Mouse (Mus musculus): Measurements from ENCODE around the gene Myo16. TPM values are rescaled to one million over a fixed set of nuclear protein-coding genes. Genes with fewer than 3 reads are reported as not detected.

Myo16 gene
- polyA plus RNA-seq, 1 experiment from 2014 or later = 0.34 TPM

- no peak for ATAC-seq (ENCODE audit: insufficient number of reproducible peaks, insufficient read depth, low FRiP score, low read depth)
- WGBS = 35% methylated on average over 8 of the region's 8 CpGs
These were observed 346.1 kb downstream of the Myo16 start for GRCm38 (mm10) chr8:10499846-10500245.

GRCm38 (mm10) chr8:10500465-10500864 lies 346.8 kb downstream of the Myo16 start:
- WGBS = 89% methylated on average over 6 of the region's 6 CpGs
- ATAC-seq (ENCODE audit: insufficient number of reproducible peaks, insufficient read depth, low FRiP score, low read depth) = no peak

More at GRCm38 (mm10) chr8:10499846-10500245, 346.1 kb downstream of the Myo16 start:
- Histone ChIP-seq H3K4me3 (ENCODE audit: control insufficient read depth in 1 of 2, insufficient read depth in 1 of 2, low read depth in 1 of 2, low read length in 2 of 2) (no peak overlapping the region), H3K4me1 (ENCODE audit: control insufficient read depth in 2 of 2, insufficient read depth in 2 of 2, low read length in 2 of 2) (no peaks in the 10 kb centered on the region), H3K36me3 (ENCODE audit: control insufficient read depth, insufficient read depth, low read length) (no peaks in the 10 kb centered on the region), H3K9me3 (ENCODE audit: control insufficient read depth, low read length) (peaks cover 7% of the 10 kb centered on the region; the same call in 1 of the 2 replicates), H3K27me3 (ENCODE audit: control insufficient read depth, insufficient read depth, low read length) (no peaks in the 10 kb centered on the region), H3K27ac (replicated peaks in 1 of 2; ENCODE audit: control insufficient read depth in 1 of 2, insufficient read depth in 1 of 2, low read depth in 2 of 2, low read length in 2 of 2) (no peak overlapping the region), H3K9ac (ENCODE audit: low read length) (no peak overlapping the region), H3K4me2 (ENCODE audit: low read length) (no peak overlapping the region)

GRCm38 (mm10) chr8:10501750-10502149 lies 348.0 kb downstream of the Myo16 start:
- H3K9me3 ChIP-seq (ENCODE audit: control insufficient read depth, low read length) = no peaks in the 10 kb centered on the region
- no peak overlapping the region for H3K27ac ChIP-seq (replicated peaks in 1 of 2; ENCODE audit: control insufficient read depth in 1 of 2, insufficient read depth in 1 of 2, low read depth in 2 of 2, low read length in 2 of 2)
- no peaks in the 10 kb centered on the region for H3K27me3 ChIP-seq (ENCODE audit: control insufficient read depth, insufficient read depth, low read length)
- ATAC-seq (ENCODE audit: insufficient number of reproducible peaks, insufficient read depth, low FRiP score, low read depth) = no peak
- no peak overlapping the region for H3K4me2 ChIP-seq (ENCODE audit: low read length)
- 94% methylated on average over 3 of the region's 3 CpGs for WGBS
- no peak overlapping the region for H3K9ac ChIP-seq (ENCODE audit: low read length)
- no peaks in the 10 kb centered on the region for H3K4me1 ChIP-seq (ENCODE audit: control insufficient read depth in 2 of 2, insufficient read depth in 2 of 2, low read length in 2 of 2)
- H3K36me3 ChIP-seq (ENCODE audit: control insufficient read depth, insufficient read depth, low read length) = no peaks in the 10 kb centered on the region
- no peak overlapping the region for H3K4me3 ChIP-seq (ENCODE audit: control insufficient read depth in 1 of 2, insufficient read depth in 1 of 2, low read depth in 1 of 2, low read length in 2 of 2)

More at GRCm38 (mm10) chr8:10500465-10500864, 346.8 kb downstream of the Myo16 start:
- Histone ChIP-seq H3K4me3 (ENCODE audit: control insufficient read depth in 1 of 2, insufficient read depth in 1 of 2, low read depth in 1 of 2, low read length in 2 of 2) (no peak overlapping the region), H3K4me1 (ENCODE audit: control insufficient read depth in 2 of 2, insufficient read depth in 2 of 2, low read length in 2 of 2) (no peaks in the 10 kb centered on the region), H3K27ac (replicated peaks in 1 of 2; ENCODE audit: control insufficient read depth in 1 of 2, insufficient read depth in 1 of 2, low read depth in 2 of 2, low read length in 2 of 2) (no peak overlapping the region), H3K36me3 (ENCODE audit: control insufficient read depth, insufficient read depth, low read length) (no peaks in the 10 kb centered on the region), H3K9me3 (ENCODE audit: control insufficient read depth, low read length) (peaks cover 7% of the 10 kb centered on the region; the same call in 1 of the 2 replicates), H3K4me2 (ENCODE audit: low read length) (no peak overlapping the region), H3K9ac (ENCODE audit: low read length) (no peak overlapping the region), H3K27me3 (ENCODE audit: control insufficient read depth, insufficient read depth, low read length) (no peaks in the 10 kb centered on the region)

- WGBS = 78% methylated on average over 3 of the region's 3 CpGs
- Histone ChIP-seq H3K4me3 (ENCODE audit: control insufficient read depth in 1 of 2, insufficient read depth in 1 of 2, low read depth in 1 of 2, low read length in 2 of 2) (no peak overlapping the region), H3K9ac (ENCODE audit: low read length) (no peak overlapping the region), H3K36me3 (ENCODE audit: control insufficient read depth, insufficient read depth, low read length) (no peaks in the 10 kb centered on the region), H3K27me3 (ENCODE audit: control insufficient read depth, insufficient read depth, low read length) (no peaks in the 10 kb centered on the region), H3K27ac (replicated peaks in 1 of 2; ENCODE audit: control insufficient read depth in 1 of 2, insufficient read depth in 1 of 2, low read depth in 2 of 2, low read length in 2 of 2) (no peak overlapping the region), H3K4me2 (ENCODE audit: low read length) (no peak overlapping the region), H3K9me3 (ENCODE audit: control insufficient read depth, low read length) (no peaks in the 10 kb centered on the region), H3K4me1 (ENCODE audit: control insufficient read depth in 2 of 2, insufficient read depth in 2 of 2, low read length in 2 of 2) (no peaks in the 10 kb centered on the region)
- ATAC-seq (ENCODE audit: insufficient number of reproducible peaks, insufficient read depth, low FRiP score, low read depth) = no peak
These were observed 358.4 kb downstream of the Myo16 start for GRCm38 (mm10) chr8:10512105-10512504.

- no peaks in the 10 kb centered on the region for H3K27me3 ChIP-seq (ENCODE audit: control insufficient read depth, insufficient read depth, low read length)
- H3K27ac ChIP-seq (replicated peaks in 1 of 2; ENCODE audit: control insufficient read depth in 1 of 2, insufficient read depth in 1 of 2, low read depth in 2 of 2, low read length in 2 of 2) = no peak overlapping the region
- no peaks in the 10 kb centered on the region for H3K9me3 ChIP-seq (ENCODE audit: control insufficient read depth, low read length)
- H3K4me2 ChIP-seq (ENCODE audit: low read length) = no peak overlapping the region
- no peak for ATAC-seq (ENCODE audit: insufficient number of reproducible peaks, insufficient read depth, low FRiP score, low read depth)
- no peak overlapping the region for H3K4me3 ChIP-seq (ENCODE audit: control insufficient read depth in 1 of 2, insufficient read depth in 1 of 2, low read depth in 1 of 2, low read length in 2 of 2)
- no peaks in the 10 kb centered on the region for H3K36me3 ChIP-seq (ENCODE audit: control insufficient read depth, insufficient read depth, low read length)
- H3K9ac ChIP-seq (ENCODE audit: low read length) = no peak overlapping the region
- no peaks in the 10 kb centered on the region for H3K4me1 ChIP-seq (ENCODE audit: control insufficient read depth in 2 of 2, insufficient read depth in 2 of 2, low read length in 2 of 2)
- 87% methylated on average over 8 of the region's 8 CpGs for WGBS
These were observed 363.7 kb downstream of the Myo16 start for GRCm38 (mm10) chr8:10517381-10517780.

GRCm38 (mm10) chr8:10519276-10519675 lies 365.6 kb downstream of the Myo16 start:
- Histone ChIP-seq H3K4me3 (ENCODE audit: control insufficient read depth in 1 of 2, insufficient read depth in 1 of 2, low read depth in 1 of 2, low read length in 2 of 2) (no peak overlapping the region), H3K9me3 (ENCODE audit: control insufficient read depth, low read length) (no peaks in the 10 kb centered on the region), H3K27me3 (ENCODE audit: control insufficient read depth, insufficient read depth, low read length) (no peaks in the 10 kb centered on the region), H3K4me1 (ENCODE audit: control insufficient read depth in 2 of 2, insufficient read depth in 2 of 2, low read length in 2 of 2) (no peaks in the 10 kb centered on the region), H3K9ac (ENCODE audit: low read length) (no peak overlapping the region), H3K4me2 (ENCODE audit: low read length) (no peak overlapping the region), H3K27ac (replicated peaks in 1 of 2; ENCODE audit: control insufficient read depth in 1 of 2, insufficient read depth in 1 of 2, low read depth in 2 of 2, low read length in 2 of 2) (no peak overlapping the region), H3K36me3 (ENCODE audit: control insufficient read depth, insufficient read depth, low read length) (no peaks in the 10 kb centered on the region)
- ATAC-seq (ENCODE audit: insufficient number of reproducible peaks, insufficient read depth, low FRiP score, low read depth) = no peak
- 80% methylated on average over 7 of the region's 7 CpGs for whole genome bisulfite sequencing

- H3K4me2 ChIP-seq (ENCODE audit: low read length) = no peak overlapping the region
- no peak overlapping the region for H3K4me3 ChIP-seq (ENCODE audit: control insufficient read depth in 1 of 2, insufficient read depth in 1 of 2, low read depth in 1 of 2, low read length in 2 of 2)
- no peak overlapping the region for H3K9ac ChIP-seq (ENCODE audit: low read length)
- no peaks in the 10 kb centered on the region for H3K4me1 ChIP-seq (ENCODE audit: control insufficient read depth in 2 of 2, insufficient read depth in 2 of 2, low read length in 2 of 2)
- no peak overlapping the region for H3K27ac ChIP-seq (replicated peaks in 1 of 2; ENCODE audit: control insufficient read depth in 1 of 2, insufficient read depth in 1 of 2, low read depth in 2 of 2, low read length in 2 of 2)
- ATAC-seq (ENCODE audit: insufficient number of reproducible peaks, insufficient read depth, low FRiP score, low read depth) = no peak
- no peaks in the 10 kb centered on the region for H3K9me3 ChIP-seq (ENCODE audit: control insufficient read depth, low read length)
- 79% methylated on average over 4 of the region's 4 CpGs for WGBS
- no peaks in the 10 kb centered on the region for H3K27me3 ChIP-seq (ENCODE audit: control insufficient read depth, insufficient read depth, low read length)
- no peaks in the 10 kb centered on the region for H3K36me3 ChIP-seq (ENCODE audit: control insufficient read depth, insufficient read depth, low read length)
These were observed 367.8 kb downstream of the Myo16 start for GRCm38 (mm10) chr8:10521463-10521862.

GRCm38 (mm10) chr8:10525686-10526085 lies 372.0 kb downstream of the Myo16 start:
- Histone ChIP-seq H3K9me3 (ENCODE audit: control insufficient read depth, low read length) (no peaks in the 10 kb centered on the region), H3K4me2 (ENCODE audit: low read length) (no peak overlapping the region), H3K36me3 (ENCODE audit: control insufficient read depth, insufficient read depth, low read length) (no peaks in the 10 kb centered on the region), H3K9ac (ENCODE audit: low read length) (no peak overlapping the region), H3K4me1 (ENCODE audit: control insufficient read depth in 2 of 2, insufficient read depth in 2 of 2, low read length in 2 of 2) (no peaks in the 10 kb centered on the region), H3K27me3 (ENCODE audit: control insufficient read depth, insufficient read depth, low read length) (no peaks in the 10 kb centered on the region), H3K4me3 (ENCODE audit: control insufficient read depth in 1 of 2, insufficient read depth in 1 of 2, low read depth in 1 of 2, low read length in 2 of 2) (no peak overlapping the region), H3K27ac (replicated peaks in 1 of 2; ENCODE audit: control insufficient read depth in 1 of 2, insufficient read depth in 1 of 2, low read depth in 2 of 2, low read length in 2 of 2) (no peak overlapping the region)
- ATAC-seq (ENCODE audit: insufficient number of reproducible peaks, insufficient read depth, low FRiP score, low read depth) = no peak
- WGBS = 75% methylated on average over 4 of the region's 4 CpGs

Measured in heart, embryonic 14.5 days (tissue).